Mouse (Mus musculus) 3134 (cell line): ENCODE results near the gene Tatdn3.
A peak's percentile ranks its signal among the peaks of the same experiment; 100 is the strongest.

ENCODE experiments used
- DNase-seq: peaks from one replicate; pipeline ENCODE4 v3.0.0-alpha.2; 2011; ENCODE audit warnings: low spot score; ENCODE audit not compliant: insufficient read length; ENCODE audit errors: extremely low read depth

The Tatdn3 gene

DNA sequence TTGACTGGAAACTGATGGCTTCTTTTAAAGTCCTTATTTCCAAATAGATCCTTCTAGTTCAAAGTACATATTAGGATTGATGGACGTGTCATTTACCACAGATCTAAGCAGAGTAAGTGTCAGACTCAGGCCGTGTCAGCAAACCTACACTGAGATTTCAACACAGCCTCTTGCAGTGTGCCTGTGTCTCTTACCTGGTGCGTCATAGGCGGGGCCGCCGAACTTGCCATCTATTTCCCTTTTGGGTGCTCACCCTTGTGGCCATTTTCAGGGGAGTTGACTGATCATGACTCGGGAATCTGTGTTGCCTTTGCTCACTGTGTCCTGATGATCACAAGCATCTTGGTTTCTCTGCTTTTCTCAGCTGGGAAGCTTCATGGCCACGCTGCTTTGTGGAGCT is 20.5 kb upstream of the Tatdn3 start:
- no peak for DNase-seq

- peak; percentile 56 for DNase-seq
These were observed 12.6 kb upstream of the Tatdn3 start for GRCm38 (mm10) chr1:191075199-191075883.

DNA sequence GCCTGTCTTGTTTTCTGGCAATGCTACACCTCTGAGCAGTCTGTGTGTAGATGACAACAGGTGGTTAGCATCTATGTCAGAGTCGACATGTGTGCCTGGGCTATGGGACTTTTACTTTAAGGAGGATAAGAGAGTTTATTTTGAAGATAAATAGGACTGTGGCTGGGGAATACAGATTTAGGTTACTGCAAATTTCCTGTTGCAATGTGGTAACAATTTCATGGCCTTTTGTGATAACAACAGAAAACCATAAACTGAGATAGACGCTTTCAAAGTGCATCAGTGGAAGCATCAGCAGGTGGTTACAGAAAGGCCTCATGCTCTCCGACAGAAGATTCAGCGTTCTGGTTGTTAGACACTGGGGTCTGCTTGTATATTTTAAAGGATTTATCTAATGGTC is 10.8 kb upstream of the Tatdn3 start:
- no peak for DNase-seq

DNA sequence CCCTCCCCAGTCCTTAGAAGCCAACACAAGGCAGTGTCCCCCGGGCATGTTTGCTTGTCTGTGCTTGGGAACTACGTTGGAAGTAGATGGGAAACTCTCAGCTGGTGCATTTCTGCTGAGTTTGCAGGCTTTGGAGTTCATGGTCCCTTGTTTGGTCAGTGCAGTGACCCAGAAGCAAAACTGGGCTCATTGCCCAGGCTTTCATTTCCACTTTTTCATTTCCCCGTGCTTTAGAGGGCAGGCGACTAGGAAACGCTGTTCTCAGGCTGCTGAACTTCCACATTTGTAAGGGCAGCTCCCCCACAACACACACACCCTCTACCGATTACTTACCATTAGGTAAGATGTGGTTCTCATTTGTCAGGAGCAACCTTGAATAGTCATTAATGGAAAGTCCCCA is 10.3 kb upstream of the Tatdn3 start:
- no peak for DNase-seq

DNA sequence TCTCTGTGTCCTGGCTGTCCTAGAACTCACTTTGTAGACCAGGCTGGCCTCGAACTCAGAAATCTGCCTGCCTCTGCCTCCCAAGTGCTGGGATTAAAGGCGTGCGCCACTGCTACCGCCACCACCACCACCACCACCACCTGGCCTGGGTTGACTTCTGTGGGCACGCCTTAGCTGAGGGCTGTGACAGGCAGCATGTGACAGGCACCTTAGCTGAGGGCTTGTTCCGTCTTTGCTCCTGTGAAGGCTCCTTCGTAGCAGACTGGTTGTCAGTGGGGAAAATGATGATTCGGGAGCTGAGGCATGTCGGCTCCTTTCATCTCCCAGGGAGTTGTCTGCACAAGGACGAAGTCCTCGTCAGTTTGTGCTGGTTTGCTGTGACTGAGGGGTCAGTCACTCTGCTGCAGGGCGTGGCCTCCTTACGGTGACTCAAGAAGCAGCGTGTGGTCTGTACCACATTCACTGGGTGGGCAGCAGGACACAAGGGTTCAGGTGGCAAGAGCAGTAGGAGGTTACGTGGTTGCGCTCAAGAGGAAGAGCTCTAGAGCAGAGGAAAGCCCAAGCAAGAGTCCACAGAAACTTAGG is 9.7 kb upstream of the Tatdn3 start:
- no peak for DNase-seq

DNA sequence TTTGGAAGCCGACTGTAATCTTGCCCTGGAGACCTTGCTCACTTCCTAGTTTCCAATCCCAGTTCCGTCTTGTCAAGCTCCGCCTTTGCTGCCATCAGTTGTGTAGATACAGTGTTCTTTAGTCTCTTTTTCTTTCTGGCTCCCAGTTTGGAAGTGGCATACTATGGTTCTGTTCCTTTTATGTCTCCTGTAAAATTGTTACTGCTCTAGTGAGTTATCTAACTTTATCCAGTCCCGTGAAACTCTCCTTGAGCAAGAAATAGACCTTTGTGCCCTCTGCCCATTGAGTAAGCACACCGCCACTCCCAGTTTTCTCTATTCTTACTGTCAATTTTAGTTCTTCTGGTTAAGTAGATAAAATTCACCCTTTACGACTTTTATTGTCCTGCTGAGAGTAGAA is 8.9 kb upstream of the Tatdn3 start:
- DNase-seq = no peak

GRCm38 (mm10) chr1:191070259-191070658 is 7.5 kb upstream of the Tatdn3 start:
- DNase-seq = no peak

DNA sequence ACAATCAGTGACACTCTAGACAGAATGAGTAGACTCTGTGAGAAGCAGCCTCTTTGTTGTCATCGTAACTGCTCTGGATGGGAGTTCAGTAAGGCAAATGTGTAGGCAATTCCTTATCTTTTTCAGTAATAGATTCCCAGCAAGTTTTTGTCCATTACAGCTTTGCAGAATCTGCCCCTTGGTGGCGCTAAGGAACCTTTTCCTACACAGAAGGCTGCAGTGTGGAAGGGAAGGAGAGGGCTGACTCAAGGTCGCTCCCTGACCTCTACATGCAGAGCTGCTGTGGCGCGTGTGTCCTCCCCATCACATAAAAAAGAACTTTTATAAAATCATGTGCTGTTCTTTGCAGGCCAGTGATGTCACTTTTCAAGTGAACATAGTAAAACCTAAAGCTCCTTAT is 5.6 kb upstream of the Tatdn3 start:
- DNase-seq = no peak

DNA sequence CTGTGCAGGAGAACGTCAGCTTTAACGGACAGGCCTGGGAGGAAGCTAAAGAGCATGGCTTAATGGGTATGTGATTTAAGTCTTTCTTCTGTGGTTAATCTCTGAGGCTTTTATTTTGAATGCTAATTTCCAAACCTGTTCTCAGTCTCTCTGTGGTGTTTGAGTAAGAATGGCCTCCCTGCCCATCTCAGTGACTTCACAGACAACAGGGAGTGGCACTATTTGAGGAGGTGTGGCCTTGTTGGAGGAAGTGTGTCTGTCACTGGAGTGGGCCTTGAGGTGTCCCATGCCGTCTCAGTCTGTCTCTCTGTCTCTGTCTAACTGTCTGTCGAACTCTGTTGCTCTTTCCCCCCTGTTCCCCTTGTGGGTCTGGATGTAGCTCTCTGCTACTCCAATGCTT is 2.5 kb upstream of the Tatdn3 start:
- DNase-seq = no peak

GRCm38 (mm10) chr1:191064535-191064934 is 1.8 kb upstream of the Tatdn3 start:
- DNase-seq = no peak

GRCm38 (mm10) chr1:191063700-191064099 is 968 bp upstream of the Tatdn3 start:
- no peak for DNase-seq

DNA sequence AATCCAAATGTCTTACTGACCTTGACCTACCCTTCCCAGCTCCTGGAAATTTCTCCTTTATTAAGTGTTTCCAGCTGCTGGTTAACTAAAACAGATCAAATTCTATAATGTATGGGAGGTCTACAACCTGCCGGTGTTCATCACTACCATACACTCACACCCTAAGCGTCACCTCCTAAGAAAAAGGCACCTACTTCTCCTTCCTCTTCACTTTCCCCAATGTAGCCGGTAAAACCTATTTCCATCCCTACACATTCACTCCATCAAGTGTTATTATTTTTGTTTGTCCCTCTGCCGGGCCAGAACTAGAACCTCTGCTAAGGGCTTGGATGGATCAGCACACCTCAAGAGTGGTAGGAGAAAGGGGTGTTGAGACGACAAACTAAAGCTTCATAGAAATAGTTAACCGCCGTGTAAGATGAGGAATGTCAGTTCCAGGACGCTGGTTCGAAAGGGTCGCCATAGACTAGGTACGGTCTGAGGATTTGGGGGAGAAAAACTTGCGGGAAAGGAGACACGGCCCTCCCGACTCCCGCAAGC is 421 bp downstream of the Tatdn3 start:
- DNase-seq = no peak

GRCm38 (mm10) chr1:191057461-191057860 is 5.3 kb downstream of the Tatdn3 start:
- DNase-seq = no peak

DNA sequence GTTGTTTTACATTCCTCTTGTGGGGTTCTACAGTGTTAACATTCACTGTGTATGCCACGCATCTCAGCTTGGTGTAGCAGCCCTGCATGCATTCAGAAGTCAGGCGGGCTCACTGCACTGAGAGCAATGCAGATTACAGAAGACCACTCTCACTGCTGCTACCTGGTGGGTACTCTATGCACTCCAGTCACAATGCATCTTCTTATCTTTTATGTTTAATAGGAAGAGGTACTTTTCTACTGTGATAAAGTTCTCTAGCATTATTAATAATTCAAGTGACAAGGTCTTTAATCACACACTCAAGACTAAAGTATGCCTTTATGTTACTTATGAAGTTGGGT is 7.2 kb downstream of the Tatdn3 start:
- no peak for DNase-seq

DNA sequence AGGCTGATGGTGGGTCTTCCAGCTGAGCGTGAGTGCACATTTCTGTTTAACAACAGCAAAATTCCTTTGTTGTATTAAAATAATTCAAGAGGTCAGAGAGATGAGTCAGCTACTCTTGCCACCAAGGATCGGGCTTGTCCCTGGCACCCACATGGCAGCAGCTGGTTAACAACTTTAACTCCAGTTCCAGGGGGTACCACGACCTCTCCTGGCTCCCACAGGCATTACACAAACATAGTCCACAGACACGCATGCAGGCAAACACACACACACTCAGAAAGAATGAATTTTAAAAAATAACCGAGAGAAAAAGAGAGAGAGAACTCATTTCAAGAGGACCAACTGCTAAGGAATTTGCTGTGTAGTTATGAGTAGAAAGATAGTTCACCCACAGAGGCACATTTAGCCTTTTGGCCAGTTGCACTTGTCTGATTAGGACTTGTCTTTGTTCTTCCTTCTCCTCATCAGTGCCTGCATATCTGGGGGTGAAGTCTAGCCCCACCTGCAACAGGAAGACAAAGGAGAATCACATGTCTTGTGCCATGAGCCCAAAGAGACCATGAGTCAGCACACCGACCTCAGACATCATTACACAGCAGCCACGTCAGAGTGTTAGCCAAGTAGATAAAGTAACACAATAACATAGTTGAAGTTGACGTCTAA is 7.7 kb downstream of the Tatdn3 start:
- DNase-seq = peak; percentile 46

DNA sequence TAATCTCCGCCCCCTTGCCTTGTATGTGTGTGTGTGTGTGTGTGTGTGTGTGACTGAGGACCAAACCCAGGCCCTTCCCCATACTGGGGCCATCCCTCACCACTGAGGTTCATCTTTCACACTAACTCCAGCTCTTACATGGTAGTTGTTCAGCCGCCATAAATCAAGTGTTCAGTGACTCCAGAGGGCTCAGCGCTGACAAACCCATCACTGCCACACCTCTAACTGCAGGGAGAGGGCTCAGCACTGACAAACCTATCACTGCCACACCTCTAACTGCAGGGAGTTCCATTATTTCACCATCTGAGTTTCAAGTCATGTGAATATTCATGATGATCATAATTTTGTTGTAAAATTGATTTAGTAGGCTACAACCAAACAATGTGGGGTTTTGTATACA is 9.2 kb downstream of the Tatdn3 start:
- no peak for DNase-seq

GRCm38 (mm10) chr1:191046231-191046824 is 16.4 kb downstream of the Tatdn3 start:
- DNase-seq = no peak

GRCm38 (mm10) chr1:191045264-191045663 is 17.5 kb downstream of the Tatdn3 start:
- no peak for DNase-seq

DNA sequence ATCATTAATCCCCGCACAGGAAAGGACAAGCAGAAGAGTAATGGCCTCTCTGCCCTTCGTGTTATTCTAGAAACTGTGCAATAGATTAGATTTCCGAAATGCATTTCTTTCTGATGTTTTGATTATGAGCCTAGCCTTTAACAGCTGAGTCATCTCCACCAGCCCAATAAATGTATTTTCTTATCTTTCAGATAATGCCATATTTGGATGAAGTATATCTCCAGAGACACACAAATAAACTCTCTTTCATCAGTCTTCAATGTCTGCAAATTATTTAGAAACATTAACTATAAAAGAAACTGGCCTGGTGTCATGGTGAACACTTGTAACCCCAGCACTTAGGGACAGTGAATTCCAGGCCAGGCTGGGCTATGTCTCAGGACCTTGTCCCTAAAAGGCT is 20.0 kb downstream of the Tatdn3 start:
- no peak for DNase-seq

- DNase-seq = no peak
These were observed 20.6 kb downstream of the Tatdn3 start for GRCm38 (mm10) chr1:191042106-191042505.

DNA sequence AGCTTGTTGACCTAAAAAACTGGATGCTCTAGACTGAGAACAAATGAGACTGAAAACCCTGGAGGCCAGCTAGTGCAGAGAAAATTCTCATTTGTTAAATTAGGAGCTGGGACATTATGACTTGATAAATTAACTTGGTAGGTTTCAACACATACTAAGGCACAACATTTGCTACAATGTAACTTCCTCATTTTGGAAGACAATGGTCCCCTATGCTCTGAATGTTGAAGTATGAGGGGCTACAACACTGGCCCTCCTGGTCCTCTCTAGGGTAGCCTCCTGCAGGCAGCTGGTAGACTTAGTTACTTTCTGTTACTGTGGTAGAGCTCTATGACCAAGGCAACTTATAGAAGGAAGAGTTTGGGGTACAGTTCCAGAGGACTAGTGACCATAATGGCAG is 21.4 kb downstream of the Tatdn3 start:
- no peak for DNase-seq

DNA sequence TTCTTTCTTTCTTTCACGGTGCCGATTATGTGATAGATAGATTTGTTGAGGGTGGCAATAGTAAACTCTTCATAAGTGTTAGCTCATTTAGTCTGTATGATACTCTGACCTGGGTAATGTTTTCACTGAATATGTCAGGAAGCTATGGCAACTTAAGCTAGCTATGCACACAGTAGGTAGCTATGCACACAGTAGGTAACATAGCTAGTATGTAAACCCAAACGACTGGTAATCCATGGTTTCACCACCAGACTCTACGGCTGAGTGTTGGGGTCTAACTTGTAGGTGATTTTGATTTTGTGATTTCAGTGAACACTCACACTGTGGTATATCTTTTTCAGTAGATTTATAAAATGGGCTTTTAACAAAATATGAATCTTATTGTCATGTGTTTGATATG is 24.7 kb downstream of the Tatdn3 start:
- DNase-seq = no peak
